Mouse (Mus musculus): Measurements from ENCODE around the gene Deaf1. TPM values are rescaled to one million over a fixed set of nuclear protein-coding genes. Genes with fewer than 3 reads are reported as not detected.

Deaf1 gene
- polyA plus RNA-seq, 2 experiments: 47.0 to 82.6 TPM

GRCm38 (mm10) chr7:141361510-141361909 lies 34.0 kb upstream of the Deaf1 start:
- H3K4me2 ChIP-seq (replicated peaks; ENCODE audit: low read depth, low read length, severe bottlenecking): no peak overlapping the region
- no peaks in the 10 kb centered on the region for H3K36me3 ChIP-seq (ENCODE audit: control insufficient read depth, insufficient read depth, low read length)
- H3K9ac ChIP-seq (ENCODE audit: low read depth, low read length, severe bottlenecking): no peak overlapping the region
- no peak for TF ChIP-seq POLR2A (IDR thresholded peaks at IDR 0.05; ENCODE audit: borderline replicate concordance, extremely low read depth, insufficient read depth, insufficient read length)
- H3K27ac ChIP-seq (replicated peaks; ENCODE audit: low read depth, low read length): no peak overlapping the region
- DNase-seq (ENCODE audit: low spot score) (no peak), ATAC-seq (ENCODE audit: low FRiP score, low read depth) (no peak)
- 15% methylated on average over 22 of the region's 24 CpGs for WGBS
- H3K4me1 ChIP-seq (ENCODE audit: control insufficient read depth, insufficient read depth, low read length): no peaks in the 10 kb centered on the region
- no peak overlapping the region for H3K4me3 ChIP-seq (replicated peaks; ENCODE audit: low read length)
- H3K9me3 ChIP-seq (ENCODE audit: control insufficient read depth, low read length): no peaks in the 10 kb centered on the region
- peaks cover 13% of the 10 kb centered on the region; the same call in 1 of the 2 replicates for H3K27me3 ChIP-seq (ENCODE audit: control insufficient read depth, insufficient read depth, low read length)

DNA sequence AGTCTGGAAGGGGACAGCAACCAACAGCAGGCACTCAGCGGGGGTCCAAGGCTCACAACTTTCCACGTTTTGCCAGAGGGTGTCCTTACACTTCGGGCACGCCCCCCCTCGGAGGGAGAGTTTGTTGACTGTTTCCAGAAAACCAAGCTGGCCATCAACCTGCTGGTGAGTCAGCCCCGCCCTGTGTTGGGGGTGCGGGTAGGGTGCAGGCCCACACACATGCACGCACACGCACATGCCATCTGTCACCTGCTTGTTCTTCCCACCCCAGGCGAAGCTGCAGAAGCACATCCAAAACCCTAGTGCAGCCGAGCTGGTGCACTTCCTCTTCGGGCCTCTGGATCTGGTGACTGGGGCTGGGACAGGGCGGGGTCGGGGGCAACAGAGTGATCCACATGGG lies 29.5 kb upstream of the Deaf1 start:
- Histone ChIP-seq H3K27ac (replicated peaks; ENCODE audit: low read depth, low read length) (no peak overlapping the region), H3K36me3 (ENCODE audit: control insufficient read depth, insufficient read depth, low read length) (no peaks in the 10 kb centered on the region), H3K27me3 (ENCODE audit: control insufficient read depth, insufficient read depth, low read length) (peaks cover 13% of the 10 kb centered on the region; the same call in 1 of the 2 replicates), H3K9me3 (ENCODE audit: control insufficient read depth, low read length) (no peaks in the 10 kb centered on the region), H3K4me2 (replicated peaks; ENCODE audit: low read depth, low read length, severe bottlenecking) (no peak overlapping the region), H3K9ac (ENCODE audit: low read depth, low read length, severe bottlenecking) (no peak overlapping the region), H3K4me3 (replicated peaks; ENCODE audit: low read length) (no peak overlapping the region), H3K4me1 (ENCODE audit: control insufficient read depth, insufficient read depth, low read length) (no peaks in the 10 kb centered on the region)
- no peak for ATAC-seq (ENCODE audit: low FRiP score, low read depth)
- no peak for DNase-seq (ENCODE audit: low spot score)
- 75% methylated on average over 14 of the region's 14 CpGs for WGBS
- TF ChIP-seq POLR2A (IDR thresholded peaks at IDR 0.05; ENCODE audit: borderline replicate concordance, extremely low read depth, insufficient read depth, insufficient read length): no peak

GRCm38 (mm10) chr7:141355626-141356326 lies 28.3 kb upstream of the Deaf1 start:
- ATAC-seq (ENCODE audit: low FRiP score, low read depth): no peak
- Histone ChIP-seq H3K9ac (ENCODE audit: low read depth, low read length, severe bottlenecking) (no peak overlapping the region), H3K36me3 (ENCODE audit: control insufficient read depth, insufficient read depth, low read length) (no peaks in the 10 kb centered on the region), H3K4me1 (ENCODE audit: control insufficient read depth, insufficient read depth, low read length) (no peaks in the 10 kb centered on the region), H3K4me2 (replicated peaks; ENCODE audit: low read depth, low read length, severe bottlenecking) (no peak overlapping the region), H3K4me3 (replicated peaks; ENCODE audit: low read length) (no peak overlapping the region), H3K27ac (replicated peaks; ENCODE audit: low read depth, low read length) (no peak overlapping the region), H3K27me3 (ENCODE audit: control insufficient read depth, insufficient read depth, low read length) (0 out of 2 replicates have a peak, but pooled peaks cover 2% of the 10 kb centered on the region), H3K9me3 (ENCODE audit: control insufficient read depth, low read length) (no peaks in the 10 kb centered on the region)
- 59% methylated on average over 12 of the region's 12 CpGs for WGBS
- TF ChIP-seq POLR2A (IDR thresholded peaks at IDR 0.05; ENCODE audit: borderline replicate concordance, extremely low read depth, insufficient read depth, insufficient read length): no peak
- no peak for DNase-seq (ENCODE audit: low spot score)

DNA sequence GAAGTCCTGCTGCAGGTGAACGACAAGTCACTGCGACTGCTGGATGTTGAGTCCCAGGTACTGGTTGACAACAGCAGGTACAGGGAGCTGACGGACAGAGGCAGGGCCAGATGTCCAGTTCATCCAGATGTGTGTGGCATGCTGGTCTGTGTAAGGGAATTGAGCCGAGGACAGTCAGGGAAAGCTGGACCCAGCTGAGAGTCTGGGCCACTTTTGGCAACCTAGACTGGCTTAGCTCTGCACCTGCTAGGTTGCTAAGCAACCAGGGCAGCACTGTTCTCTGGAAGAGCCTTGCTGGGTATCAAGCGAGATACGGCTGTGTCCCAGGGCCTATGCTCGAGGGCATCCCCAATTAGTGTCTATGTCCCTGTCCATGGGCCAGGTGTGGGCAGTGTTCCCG lies 27.6 kb upstream of the Deaf1 start:
- TF ChIP-seq POLR2A (IDR thresholded peaks at IDR 0.05; ENCODE audit: borderline replicate concordance, extremely low read depth, insufficient read depth, insufficient read length): no peak
- no peaks in the 10 kb centered on the region for H3K36me3 ChIP-seq (ENCODE audit: control insufficient read depth, insufficient read depth, low read length)
- H3K4me1 ChIP-seq (ENCODE audit: control insufficient read depth, insufficient read depth, low read length): no peaks in the 10 kb centered on the region
- H3K4me2 ChIP-seq (replicated peaks; ENCODE audit: low read depth, low read length, severe bottlenecking): no peak overlapping the region
- no peaks in the 10 kb centered on the region for H3K9me3 ChIP-seq (ENCODE audit: control insufficient read depth, low read length)
- H3K4me3 ChIP-seq (replicated peaks; ENCODE audit: low read length): no peak overlapping the region
- ATAC-seq (ENCODE audit: low FRiP score, low read depth) (no peak), DNase-seq (ENCODE audit: low spot score) (no peak)
- H3K27me3 ChIP-seq (ENCODE audit: control insufficient read depth, insufficient read depth, low read length): no peaks in the 10 kb centered on the region
- H3K27ac ChIP-seq (replicated peaks; ENCODE audit: low read depth, low read length): no peak overlapping the region
- no peak overlapping the region for H3K9ac ChIP-seq (ENCODE audit: low read depth, low read length, severe bottlenecking)
- WGBS: 79% methylated on average over 8 of the region's 8 CpGs

GRCm38 (mm10) chr7:141351061-141351460 lies 23.6 kb upstream of the Deaf1 start:
- 79% methylated on average over 6 of the region's 6 CpGs for WGBS
- Histone ChIP-seq H3K4me1 (ENCODE audit: control insufficient read depth, insufficient read depth, low read length) (no peaks in the 10 kb centered on the region), H3K27me3 (ENCODE audit: control insufficient read depth, insufficient read depth, low read length) (no peaks in the 10 kb centered on the region), H3K4me3 (replicated peaks; ENCODE audit: low read length) (no peak overlapping the region), H3K9ac (ENCODE audit: low read depth, low read length, severe bottlenecking) (no peak overlapping the region), H3K27ac (replicated peaks; ENCODE audit: low read depth, low read length) (no peak overlapping the region), H3K4me2 (replicated peaks; ENCODE audit: low read depth, low read length, severe bottlenecking) (no peak overlapping the region), H3K36me3 (ENCODE audit: control insufficient read depth, insufficient read depth, low read length) (no peaks in the 10 kb centered on the region), H3K9me3 (ENCODE audit: control insufficient read depth, low read length) (no peaks in the 10 kb centered on the region)
- TF ChIP-seq POLR2A (IDR thresholded peaks at IDR 0.05; ENCODE audit: borderline replicate concordance, extremely low read depth, insufficient read depth, insufficient read length): no peak
- ATAC-seq (ENCODE audit: low FRiP score, low read depth) (no peak), DNase-seq (ENCODE audit: low spot score) (no peak)
